Mouse (Mus musculus): ENCODE data around the gene Tat. TPM values are rescaled to one million over a fixed set of nuclear protein-coding genes. Genes with fewer than 3 reads are reported as not detected.
A peak's percentile ranks its signal among the peaks of the same experiment; 100 is the strongest.

Gene Tat
- not detected in 2 replicates for polyA plus RNA-seq (2015; fragmentation: Nextera tagmentation; extraction: Ambion mirVana)

DNA sequence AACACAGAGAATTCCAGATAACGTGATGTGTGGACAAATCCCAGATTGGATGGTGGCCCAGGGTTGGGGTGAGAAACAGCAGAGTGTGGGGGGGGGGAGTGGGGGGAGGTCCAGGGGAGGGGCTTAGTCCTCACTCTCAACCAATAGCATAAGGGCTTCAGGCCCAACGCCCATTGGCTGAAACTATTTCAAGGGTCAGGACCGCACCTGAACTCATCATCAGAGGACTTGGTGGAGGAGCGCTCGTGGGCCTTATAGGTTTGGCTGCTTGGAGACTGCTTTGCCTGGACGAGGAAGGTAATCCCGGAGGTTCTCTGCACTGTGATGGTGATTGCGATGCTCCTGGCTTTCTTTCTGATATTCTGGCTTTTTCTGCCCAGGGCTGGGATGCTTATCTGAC, at the start of gene Tat:
Tat (plus strand) TSS at position 214 of the 400 bp plus-strand sequence.
- no peaks in the 10 kb centered on the region for H3K36me3 ChIP-seq (ENCODE audit: control insufficient read depth, insufficient read depth, low read length)
- H3K4me2 ChIP-seq (ENCODE audit: low read length): no peak within 1 kb of the TSS
- no peak within 1 kb of the TSS for H3K4me3 ChIP-seq (ENCODE audit: low read depth, low read length)
- no peaks in the 10 kb centered on the region for H3K4me1 ChIP-seq (ENCODE audit: control insufficient read depth, insufficient read depth, low read length)
- no peaks in the 10 kb centered on the region for H3K9me3 ChIP-seq (replicated peaks; ENCODE audit: control insufficient read depth, low read length, poor library complexity, severe bottlenecking)
- no peak within 1 kb of the TSS for H3K27ac ChIP-seq (ENCODE audit: low read length)
- H3K9ac ChIP-seq (ENCODE audit: low read depth, low read length): no peak within 1 kb of the TSS
- WGBS: 82% methylated on average over 8 of the region's 8 CpGs
- H3K27me3 ChIP-seq (ENCODE audit: control insufficient read depth, insufficient read depth, low read depth, low read length): no peaks in the 10 kb centered on the region
- ATAC-seq: no peak

DNA sequence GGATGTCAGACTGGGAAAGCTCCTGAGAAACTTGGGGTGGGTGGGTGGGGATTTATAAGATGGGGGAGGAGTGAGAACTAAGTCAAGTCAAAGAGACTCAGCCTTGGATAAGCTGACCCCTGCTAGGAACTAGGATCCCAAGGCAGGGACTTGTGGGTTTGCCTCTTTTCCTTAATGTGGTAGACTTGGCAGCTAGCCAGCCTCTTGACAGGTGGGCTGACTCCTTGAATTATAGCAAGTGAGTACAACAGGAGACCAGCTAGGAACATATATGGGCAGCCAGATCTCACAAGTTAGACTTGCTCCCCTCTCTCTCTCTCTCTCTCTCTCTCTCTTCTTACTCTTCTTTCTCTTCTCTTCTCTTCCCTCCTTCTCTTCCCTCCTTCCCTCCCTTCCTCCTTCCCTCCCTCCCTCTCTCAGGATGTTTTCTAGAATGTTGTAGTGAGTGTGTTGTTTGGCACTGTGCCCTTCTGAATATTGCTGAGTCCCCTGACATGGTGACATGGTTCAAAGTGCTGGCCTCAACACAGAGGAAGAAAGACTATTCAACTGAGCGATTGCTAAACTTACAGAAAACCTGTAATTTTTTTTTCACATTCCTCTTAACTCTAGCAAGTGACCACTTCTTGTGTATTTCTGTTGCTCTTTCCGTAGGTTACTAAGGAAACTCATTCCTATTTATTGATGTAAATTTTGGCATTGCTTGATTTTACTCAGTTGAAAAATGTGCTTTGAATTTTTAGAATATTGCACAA, 48.5 kb upstream of the Tat start:
- ATAC-seq: no peak
- no peaks in the 10 kb centered on the region for H3K4me1 ChIP-seq (ENCODE audit: control insufficient read depth, insufficient read depth, low read length)
- H3K27me3 ChIP-seq (ENCODE audit: control insufficient read depth, insufficient read depth, low read depth, low read length): no peaks in the 10 kb centered on the region
- 93% methylated on average over 2 of the region's 2 CpGs for WGBS
- H3K36me3 ChIP-seq (ENCODE audit: control insufficient read depth, insufficient read depth, low read length): peaks cover 24% of the 10 kb centered on the region
- H3K4me2 ChIP-seq (ENCODE audit: low read length): no peak overlapping the region
- no peaks in the 10 kb centered on the region for H3K9me3 ChIP-seq (replicated peaks; ENCODE audit: control insufficient read depth, low read length, poor library complexity, severe bottlenecking)
- H3K9ac ChIP-seq (ENCODE audit: low read depth, low read length): no peak overlapping the region
- H3K27ac ChIP-seq (ENCODE audit: low read length): no peak overlapping the region
- no peak overlapping the region for H3K4me3 ChIP-seq (ENCODE audit: low read depth, low read length)

DNA sequence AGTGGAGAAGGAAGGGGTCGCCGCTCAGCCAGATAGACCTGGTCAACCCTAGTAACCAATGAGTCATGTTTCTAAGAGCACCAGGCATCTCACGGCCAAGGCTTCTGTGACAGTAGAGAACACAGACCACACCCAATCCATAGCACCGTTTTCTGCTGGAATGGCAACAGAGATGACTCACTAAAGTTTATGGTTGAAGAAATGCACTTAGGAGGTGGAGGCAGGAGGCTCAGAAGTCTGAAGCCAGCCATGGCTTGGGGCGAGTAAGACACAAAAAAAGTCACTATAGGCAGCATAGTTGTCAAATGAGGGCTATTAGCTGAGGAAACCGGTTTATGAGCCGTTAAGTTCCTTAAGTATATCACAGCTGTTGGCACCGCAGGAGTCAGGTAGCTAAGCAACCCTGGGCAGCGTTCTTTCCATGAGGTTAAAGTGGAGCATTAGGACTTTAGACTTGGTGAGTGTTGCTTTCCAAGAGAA, 45.0 kb upstream of the Tat start:
- 56% methylated on average over 9 of the region's 9 CpGs for WGBS
- Histone ChIP-seq H3K9me3 (replicated peaks; ENCODE audit: control insufficient read depth, low read length, poor library complexity, severe bottlenecking) (no peaks in the 10 kb centered on the region), H3K4me2 (ENCODE audit: low read length) (no peak overlapping the region), H3K4me1 (ENCODE audit: control insufficient read depth, insufficient read depth, low read length) (peaks cover 6% of the 10 kb centered on the region; the same call in 1 of the 2 replicates), H3K27me3 (ENCODE audit: control insufficient read depth, insufficient read depth, low read depth, low read length) (no peaks in the 10 kb centered on the region), H3K4me3 (ENCODE audit: low read depth, low read length) (no peak overlapping the region), H3K36me3 (ENCODE audit: control insufficient read depth, insufficient read depth, low read length) (peaks cover 15% of the 10 kb centered on the region), H3K9ac (ENCODE audit: low read depth, low read length) (no peak overlapping the region), H3K27ac (ENCODE audit: low read length) (no peak overlapping the region)
- no peak for ATAC-seq

DNA sequence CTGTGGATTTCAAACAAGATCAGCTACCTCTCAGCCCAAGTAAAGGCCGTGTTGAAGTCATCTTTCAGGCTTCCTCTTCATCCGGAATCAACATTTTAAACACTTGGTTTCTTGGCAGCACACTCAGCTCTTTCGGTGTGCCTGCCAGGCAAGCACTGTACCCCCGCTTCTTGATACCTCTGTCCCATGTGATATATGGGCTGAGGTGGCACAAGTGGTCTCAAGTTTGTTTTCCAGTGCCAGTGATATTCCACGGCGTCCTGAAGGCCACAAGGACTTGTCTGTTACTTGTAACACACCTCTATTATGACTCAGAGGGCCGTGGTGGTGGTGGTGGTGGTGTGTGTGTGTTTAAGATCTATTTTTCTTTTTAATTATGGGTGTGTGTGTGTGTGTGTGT, 44.5 kb upstream of the Tat start:
- Histone ChIP-seq H3K4me2 (ENCODE audit: low read length) (no peak overlapping the region), H3K9ac (ENCODE audit: low read depth, low read length) (no peak overlapping the region), H3K9me3 (replicated peaks; ENCODE audit: control insufficient read depth, low read length, poor library complexity, severe bottlenecking) (no peaks in the 10 kb centered on the region), H3K4me1 (ENCODE audit: control insufficient read depth, insufficient read depth, low read length) (peaks cover 6% of the 10 kb centered on the region; the same call in 1 of the 2 replicates), H3K36me3 (ENCODE audit: control insufficient read depth, insufficient read depth, low read length) (peaks cover 10% of the 10 kb centered on the region), H3K27ac (ENCODE audit: low read length) (no peak overlapping the region), H3K4me3 (ENCODE audit: low read depth, low read length) (no peak overlapping the region), H3K27me3 (ENCODE audit: control insufficient read depth, insufficient read depth, low read depth, low read length) (no peaks in the 10 kb centered on the region)
- WGBS: 83% methylated on average over 7 of the region's 7 CpGs
- ATAC-seq: no peak

DNA sequence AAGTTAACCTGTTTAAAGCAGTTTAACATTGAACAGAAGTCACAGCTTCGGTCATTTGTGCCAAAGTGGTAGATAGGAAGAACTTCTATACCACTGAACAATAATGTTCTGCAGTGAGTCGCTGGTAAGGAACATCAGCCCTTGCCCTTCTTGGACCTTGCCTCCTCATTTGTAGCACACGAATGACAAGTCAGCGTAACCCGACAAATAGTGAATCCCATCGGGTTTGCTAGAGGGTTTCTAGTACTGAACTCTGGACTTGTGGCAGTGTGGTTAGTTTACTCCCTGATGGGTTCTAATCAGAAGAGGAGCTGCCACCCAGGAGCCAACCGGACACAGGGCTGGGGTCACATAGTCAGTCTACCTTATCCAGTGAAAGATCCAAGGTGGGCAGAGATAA, 44.0 kb upstream of the Tat start:
- no peak for ATAC-seq
- no peaks in the 10 kb centered on the region for H3K27me3 ChIP-seq (ENCODE audit: control insufficient read depth, insufficient read depth, low read depth, low read length)
- H3K9ac ChIP-seq (ENCODE audit: low read depth, low read length): no peak overlapping the region
- peaks cover 4% of the 10 kb centered on the region; the same call in 1 of the 2 replicates for H3K36me3 ChIP-seq (ENCODE audit: control insufficient read depth, insufficient read depth, low read length)
- no peak overlapping the region for H3K4me3 ChIP-seq (ENCODE audit: low read depth, low read length)
- H3K27ac ChIP-seq (ENCODE audit: low read length): no peak overlapping the region
- H3K4me2 ChIP-seq (ENCODE audit: low read length): no peak overlapping the region
- no peaks in the 10 kb centered on the region for H3K9me3 ChIP-seq (replicated peaks; ENCODE audit: control insufficient read depth, low read length, poor library complexity, severe bottlenecking)
- H3K4me1 ChIP-seq (ENCODE audit: control insufficient read depth, insufficient read depth, low read length): peaks cover 6% of the 10 kb centered on the region; the same call in 1 of the 2 replicates
- 91% methylated on average over 7 of the region's 7 CpGs for WGBS

DNA sequence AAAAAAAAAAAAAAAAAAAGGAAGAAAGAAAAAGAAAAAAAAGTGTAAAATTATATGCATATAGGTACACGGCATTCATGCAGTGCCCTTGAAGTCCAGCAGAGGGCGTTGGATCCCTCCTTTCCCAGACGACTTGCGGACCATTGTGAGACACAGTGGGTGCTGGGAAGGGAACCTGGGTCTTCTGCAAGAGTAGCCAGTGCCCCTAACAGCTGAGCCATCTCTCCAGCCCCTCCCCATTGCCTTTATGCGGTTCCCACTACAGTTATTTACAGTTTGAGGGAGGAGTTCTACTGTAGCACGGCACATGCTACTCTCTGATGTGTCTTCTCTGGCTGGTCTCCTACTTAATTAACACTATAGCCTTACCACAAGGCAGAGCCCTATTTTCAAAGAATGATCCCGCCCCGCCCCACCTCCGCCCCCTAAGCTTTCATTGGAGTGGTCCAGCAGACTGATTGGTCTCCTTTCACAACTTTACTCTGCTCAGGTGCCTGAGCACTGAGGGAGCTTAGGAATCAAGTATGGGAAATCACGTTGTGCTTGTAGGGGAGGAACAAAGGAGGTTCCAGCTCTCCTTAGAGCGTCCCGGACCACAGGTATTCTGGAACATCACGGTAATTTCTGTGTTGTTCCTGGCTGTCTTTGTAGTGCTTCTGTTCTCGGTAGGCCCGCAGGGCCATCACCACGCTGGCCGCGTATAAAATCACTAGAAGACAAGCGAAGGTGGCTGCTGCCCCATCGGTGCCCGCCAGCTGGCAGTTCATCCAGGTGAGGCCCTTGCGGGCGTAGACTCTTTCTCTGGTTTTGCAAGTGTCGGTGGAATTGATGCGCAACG, 42.6 kb upstream of the Tat start:
- peaks cover 10% of the 10 kb centered on the region; the same call in 1 of the 2 replicates for H3K4me1 ChIP-seq (ENCODE audit: control insufficient read depth, insufficient read depth, low read length)
- ATAC-seq: peak; percentile 79
- H3K4me3 ChIP-seq (ENCODE audit: low read depth, low read length): peak overlapping the region; percentile 46
- WGBS: 3% methylated on average over 26 of the region's 26 CpGs
- H3K27ac ChIP-seq (ENCODE audit: low read length): peak overlapping the region; percentile 82
- no peaks in the 10 kb centered on the region for H3K27me3 ChIP-seq (ENCODE audit: control insufficient read depth, insufficient read depth, low read depth, low read length)
- no peaks in the 10 kb centered on the region for H3K36me3 ChIP-seq (ENCODE audit: control insufficient read depth, insufficient read depth, low read length)
- H3K4me2 ChIP-seq (ENCODE audit: low read length): peak overlapping the region; percentile 73
- no peaks in the 10 kb centered on the region for H3K9me3 ChIP-seq (replicated peaks; ENCODE audit: control insufficient read depth, low read length, poor library complexity, severe bottlenecking)
- peak overlapping the region; percentile 76 for H3K9ac ChIP-seq (ENCODE audit: low read depth, low read length)

DNA sequence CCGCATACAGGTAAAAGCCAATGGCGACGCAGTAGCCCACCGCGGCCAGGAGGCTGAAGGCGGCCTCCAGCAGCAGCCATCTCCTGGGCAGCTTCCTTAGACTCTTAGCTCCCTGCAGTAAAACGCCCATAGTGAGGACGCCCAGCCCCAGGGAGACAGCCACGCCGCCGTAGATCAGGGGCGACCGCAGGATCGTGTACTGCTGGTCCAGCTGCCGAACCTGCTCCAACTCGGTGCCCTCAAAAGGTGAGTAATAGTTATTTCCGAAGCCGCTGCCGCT, 42.0 kb upstream of the Tat start:
- Histone ChIP-seq H3K4me1 (ENCODE audit: control insufficient read depth, insufficient read depth, low read length) (peaks cover 10% of the 10 kb centered on the region; the same call in 1 of the 2 replicates), H3K4me3 (ENCODE audit: low read depth, low read length) (peak overlapping the region; percentile 46)
- peak; percentile 69 for ATAC-seq

DNA sequence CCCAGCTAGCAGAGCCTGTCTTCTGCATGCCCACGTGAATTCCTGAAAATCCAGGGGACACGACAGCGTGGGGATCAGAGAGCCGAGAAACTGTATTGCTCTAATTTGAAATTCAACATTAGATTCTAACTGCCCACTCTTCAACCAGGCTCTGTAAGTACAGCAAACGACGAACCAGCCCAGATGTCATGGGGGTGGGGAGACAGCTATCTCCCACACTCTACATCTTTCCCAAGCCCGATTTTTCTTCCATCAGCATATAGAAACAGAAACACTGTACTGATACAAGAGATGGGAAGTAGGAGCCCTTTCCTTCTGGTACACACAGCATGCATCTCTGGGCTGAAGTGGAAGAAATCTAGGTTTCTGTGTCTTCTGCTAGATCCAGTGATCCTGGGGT, 38.1 kb upstream of the Tat start:
- Histone ChIP-seq H3K27me3 (ENCODE audit: control insufficient read depth, insufficient read depth, low read depth, low read length) (no peaks in the 10 kb centered on the region), H3K4me2 (ENCODE audit: low read length) (no peak overlapping the region), H3K36me3 (ENCODE audit: control insufficient read depth, insufficient read depth, low read length) (no peaks in the 10 kb centered on the region), H3K9me3 (replicated peaks; ENCODE audit: control insufficient read depth, low read length, poor library complexity, severe bottlenecking) (no peaks in the 10 kb centered on the region), H3K27ac (ENCODE audit: low read length) (no peak overlapping the region), H3K4me1 (ENCODE audit: control insufficient read depth, insufficient read depth, low read length) (peaks cover 18% of the 10 kb centered on the region), H3K4me3 (ENCODE audit: low read depth, low read length) (no peak overlapping the region), H3K9ac (ENCODE audit: low read depth, low read length) (no peak overlapping the region)
- no peak for ATAC-seq
- 60% methylated on average over 7 of the region's 7 CpGs for WGBS

More for the DNA sequence above, 42.0 kb upstream of the Tat start:
- H3K9ac ChIP-seq (ENCODE audit: low read depth, low read length): peak overlapping the region; percentile 76
- no peaks in the 10 kb centered on the region for H3K9me3 ChIP-seq (replicated peaks; ENCODE audit: control insufficient read depth, low read length, poor library complexity, severe bottlenecking)
- H3K27ac ChIP-seq (ENCODE audit: low read length): peak overlapping the region; percentile 82
- peak overlapping the region; percentile 73 for H3K4me2 ChIP-seq (ENCODE audit: low read length)
- no peaks in the 10 kb centered on the region for H3K36me3 ChIP-seq (ENCODE audit: control insufficient read depth, insufficient read depth, low read length)
- H3K27me3 ChIP-seq (ENCODE audit: control insufficient read depth, insufficient read depth, low read depth, low read length): no peaks in the 10 kb centered on the region
- 3% methylated on average over 19 of the region's 19 CpGs for WGBS

DNA sequence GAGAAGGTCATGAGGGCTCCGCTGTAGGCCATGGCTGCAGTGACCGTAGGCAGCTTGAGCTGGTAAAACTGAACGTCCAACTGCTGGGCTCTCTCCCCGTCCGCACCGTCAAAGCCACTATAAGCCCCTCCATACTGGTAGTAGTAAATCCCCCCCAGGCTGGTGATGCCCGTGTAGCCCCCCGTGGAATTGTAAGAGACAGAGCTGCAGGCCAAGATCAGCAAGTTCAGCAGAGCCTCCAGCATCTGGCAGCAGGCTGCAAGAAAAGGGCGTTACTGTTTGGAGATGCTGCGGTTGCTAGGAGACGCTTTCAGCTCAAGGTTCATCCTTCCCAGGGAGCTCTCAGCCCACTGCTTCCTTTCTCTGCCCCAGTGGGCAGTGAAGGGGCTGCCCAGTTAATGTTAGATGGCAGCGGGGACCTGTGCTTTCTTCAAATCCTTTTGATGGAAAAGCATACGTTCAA, 35.7 kb upstream of the Tat start:
- Histone ChIP-seq H3K4me1 (ENCODE audit: control insufficient read depth, insufficient read depth, low read length) (peaks cover 12% of the 10 kb centered on the region), H3K27me3 (ENCODE audit: control insufficient read depth, insufficient read depth, low read depth, low read length) (no peaks in the 10 kb centered on the region), H3K4me3 (ENCODE audit: low read depth, low read length) (no peak overlapping the region), H3K36me3 (ENCODE audit: control insufficient read depth, insufficient read depth, low read length) (no peaks in the 10 kb centered on the region), H3K9me3 (replicated peaks; ENCODE audit: control insufficient read depth, low read length, poor library complexity, severe bottlenecking) (no peaks in the 10 kb centered on the region), H3K9ac (ENCODE audit: low read depth, low read length) (peak overlapping the region; percentile 53), H3K27ac (ENCODE audit: low read length) (peak overlapping the region; percentile 69), H3K4me2 (ENCODE audit: low read length) (peak overlapping the region; percentile 13; the same call in 1 of the 2 replicates)
- ATAC-seq: peak; percentile 87
- 22% methylated on average over 13 of the region's 13 CpGs for WGBS
